Mouse (Mus musculus) lung, adult 2 months (tissue): ENCODE data around the gene Decr2.

Source experiments
- CTCF ChIP-seq: fragments of 200-500 bp; IDR thresholded peaks from 2 replicates; pipeline ENCODE4 v1.5.1; 2011; ENCODE audit warnings: mild to moderate bottlenecking, low read length, control low read depth; ENCODE audit not compliant: insufficient read depth
- POLR2A ChIP-seq: fragments of 200-500 bp; IDR thresholded peaks from 2 replicates; pipeline ENCODE4 v1.6.1; 2011; ENCODE audit warnings: low read depth, mild to moderate bottlenecking, control low read depth, low read length, borderline replicate concordance; ENCODE audit errors: extremely low read depth

- no peak for TF ChIP-seq CTCF
- TF ChIP-seq POLR2A: no peak
Observed at GRCm38 (mm10) chr17:26070136-26070535, 20.0 kb downstream of the Decr2 start.
